Mouse (Mus musculus) WW6 (cell line): ENCODE measurements around the gene Egfl8.

Experiments used
- DNase-seq: peaks from one replicate; pipeline ENCODE4 v3.0.0-alpha.2; 2013; ENCODE audit warnings: low read depth, low spot score

Egfl8 gene

DNA sequence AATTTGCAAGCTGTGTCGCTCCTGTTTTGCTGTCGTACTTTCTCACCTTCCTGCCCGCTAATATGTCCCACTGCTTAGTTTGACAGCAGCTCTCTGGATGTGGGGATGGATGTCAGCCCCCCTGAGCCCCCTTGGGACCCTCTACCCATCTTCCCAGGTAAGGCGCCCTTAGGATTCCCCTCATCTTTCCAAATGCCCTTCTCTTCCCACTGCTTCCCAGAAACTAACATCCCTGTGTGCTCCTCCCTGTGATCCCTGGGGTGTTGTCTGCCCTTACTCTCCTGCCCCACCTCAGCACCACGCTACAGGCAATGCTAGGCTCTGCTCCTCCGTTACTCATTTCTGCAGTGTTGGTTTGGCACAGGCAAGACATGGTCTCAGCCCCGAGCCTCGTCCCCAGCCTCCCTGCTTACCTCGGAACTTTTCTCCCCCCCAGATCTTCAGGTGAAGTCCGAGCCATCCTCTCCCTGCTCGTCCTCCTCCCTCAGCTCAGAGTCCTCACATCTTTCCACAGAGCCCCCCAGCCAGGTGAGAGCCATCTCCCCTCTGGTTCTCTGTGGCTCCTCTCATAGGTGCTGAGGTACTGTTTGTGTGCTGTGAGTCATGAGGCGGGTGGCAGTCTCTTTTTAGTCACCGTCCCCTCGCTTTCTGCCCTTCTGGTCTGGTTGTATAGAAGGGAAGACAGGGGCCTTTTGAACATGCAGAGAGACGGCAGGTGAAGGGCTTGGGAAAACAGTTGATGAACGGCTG lies 32.5 kb upstream of the Egfl8 start:
- no peak for DNase-seq

DNA sequence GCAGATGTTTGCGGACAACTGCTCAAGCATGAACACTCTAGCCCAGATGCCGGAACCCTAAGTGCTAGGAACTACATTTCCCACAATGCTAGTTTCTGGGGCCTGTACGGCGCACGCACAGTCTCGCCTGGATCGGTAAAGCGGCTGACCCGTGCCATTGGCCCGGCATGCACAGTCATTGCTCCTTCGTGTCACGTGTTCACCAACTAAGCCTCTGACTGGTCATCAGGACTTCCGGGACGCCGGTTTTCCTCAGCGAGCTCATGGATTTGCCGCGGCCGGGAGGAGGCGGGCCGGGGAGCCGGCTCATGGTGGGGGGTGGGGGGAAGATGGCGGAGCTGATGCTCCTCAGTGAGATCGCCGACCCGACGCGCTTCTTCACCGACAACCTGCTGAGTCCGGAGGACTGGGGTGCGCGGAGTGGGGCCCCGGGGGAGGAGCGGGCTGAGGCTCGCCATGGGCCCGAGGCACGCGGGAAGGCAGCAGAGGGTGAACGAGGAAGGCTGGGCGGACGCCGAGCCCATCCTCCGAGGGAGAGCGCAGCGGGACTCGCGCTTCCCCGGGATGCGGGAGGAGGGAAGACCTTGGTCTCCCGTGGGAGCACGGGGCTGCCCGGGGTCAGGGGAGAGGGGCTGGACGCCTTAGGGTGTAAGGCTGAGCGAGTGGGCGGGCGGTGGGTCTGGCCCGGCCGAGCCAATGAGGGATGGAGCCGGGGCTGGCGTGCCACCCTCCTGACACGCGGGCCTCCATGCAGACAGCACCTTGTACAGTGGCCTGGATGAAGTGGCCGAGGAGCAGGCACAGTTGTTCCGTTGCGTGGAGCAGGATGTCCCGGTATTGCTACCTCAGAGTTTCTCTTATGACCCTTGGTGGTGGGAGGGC lies 31.4 kb upstream of the Egfl8 start, which contains the start of gene Atf6b:
Atf6b (plus strand) TSS at position 241 of the 882 bp plus-strand sequence.
- peak; percentile 91 for DNase-seq

DNA sequence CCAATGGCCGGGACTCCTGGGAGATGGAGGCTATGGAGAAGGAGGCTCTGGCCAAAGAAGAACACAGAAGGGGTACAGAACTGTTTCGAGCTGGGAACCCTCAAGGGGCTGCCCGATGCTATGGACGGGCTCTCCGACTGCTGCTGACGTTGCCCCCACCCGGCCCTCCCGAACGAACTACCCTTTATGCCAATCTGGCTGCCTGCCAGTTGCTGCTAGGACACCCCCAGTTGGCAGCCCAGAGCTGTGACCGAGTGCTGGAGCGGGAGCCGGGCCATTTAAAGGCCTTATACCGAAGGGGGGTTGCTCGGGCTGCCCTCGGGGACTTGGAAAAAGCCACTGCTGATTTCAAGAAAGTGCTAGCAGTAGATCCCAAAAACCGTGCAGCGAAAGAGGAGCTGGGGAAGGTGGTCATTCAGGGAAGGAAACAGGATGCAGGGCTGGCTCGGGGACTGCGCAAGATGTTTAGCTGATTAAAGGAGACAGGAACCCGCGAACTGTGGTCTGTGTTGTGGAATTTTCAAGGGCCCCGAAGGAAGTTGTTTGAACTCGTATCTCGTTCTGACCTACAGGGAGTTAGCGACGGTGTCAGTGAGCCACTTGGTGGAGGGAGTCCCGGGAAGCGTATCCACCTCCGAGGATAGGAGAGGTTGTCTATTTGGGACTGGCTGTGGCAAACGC lies 30.2 kb upstream of the Egfl8 start:
- no peak for DNase-seq

DNA sequence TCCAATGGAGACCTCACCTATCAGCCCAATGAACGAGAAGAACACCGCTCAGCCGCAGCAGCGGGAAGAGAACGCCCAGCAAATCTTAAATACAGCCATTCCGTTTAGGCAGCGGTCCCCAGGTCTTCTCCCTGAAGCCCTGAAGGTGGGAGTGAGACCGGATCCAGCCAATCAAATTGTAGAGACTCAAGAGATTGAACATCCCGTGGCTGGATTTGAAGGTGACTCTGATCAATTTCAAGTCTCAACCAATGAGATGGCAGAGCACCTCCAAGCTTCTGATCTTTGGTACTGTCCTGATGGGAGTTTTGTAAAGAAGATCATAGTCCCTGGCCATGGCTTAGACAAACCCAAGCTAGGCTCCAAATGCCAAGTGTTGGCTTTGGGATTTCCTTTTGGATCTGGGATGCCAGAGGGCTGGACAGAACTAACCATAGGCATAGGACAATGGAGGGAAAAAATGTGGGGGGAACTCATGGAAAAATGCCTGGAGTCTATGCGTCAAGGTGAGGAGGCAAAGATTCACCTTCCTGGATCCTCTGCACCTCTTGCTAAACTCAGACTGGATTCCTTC lies 29.6 kb upstream of the Egfl8 start:
- no peak for DNase-seq

DNA sequence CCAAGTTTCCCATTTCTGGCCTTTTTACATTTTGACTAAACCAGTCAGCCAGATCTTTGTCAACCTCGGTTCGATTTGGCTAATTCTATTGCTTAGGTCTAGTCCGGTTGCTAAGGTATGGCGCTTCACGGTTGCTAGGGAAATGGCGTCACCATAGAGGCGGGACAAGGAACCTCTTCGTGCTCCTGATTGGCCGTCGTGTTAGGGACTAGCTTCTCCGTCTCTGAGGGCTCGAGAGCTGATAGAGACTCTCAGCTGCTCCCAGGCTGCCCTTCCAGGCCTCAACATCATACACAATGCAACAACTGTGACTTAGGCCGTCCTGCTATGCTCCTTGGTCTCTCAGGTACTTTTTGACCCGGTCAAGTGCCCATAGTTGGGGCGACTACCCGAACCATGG lies 28.8 kb upstream of the Egfl8 start, which contains the start of gene Fkbpl:
Fkbpl (plus strand) TSS at position 157 of the 400 bp plus-strand sequence.
- peak; percentile 86 for DNase-seq

DNA sequence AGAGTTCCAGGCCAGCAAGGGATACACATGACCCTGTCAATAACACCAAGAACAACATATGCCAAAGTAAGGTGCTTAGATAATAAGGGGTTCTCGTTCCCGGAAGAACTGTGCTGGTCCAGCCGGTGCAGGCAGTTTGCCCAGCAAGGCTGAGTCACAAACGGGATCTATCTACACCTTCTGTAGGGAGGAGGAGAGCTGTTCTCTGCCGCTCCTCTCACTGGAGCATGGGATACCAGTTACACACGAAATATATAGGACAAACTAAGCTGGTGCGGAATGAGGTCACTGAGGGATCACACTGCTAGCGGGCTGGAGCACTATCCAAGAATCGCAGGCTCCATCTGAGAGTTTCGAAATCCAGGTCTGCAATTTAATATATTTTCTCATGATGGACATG lies 28.2 kb upstream of the Egfl8 start:
- DNase-seq = no peak

DNA sequence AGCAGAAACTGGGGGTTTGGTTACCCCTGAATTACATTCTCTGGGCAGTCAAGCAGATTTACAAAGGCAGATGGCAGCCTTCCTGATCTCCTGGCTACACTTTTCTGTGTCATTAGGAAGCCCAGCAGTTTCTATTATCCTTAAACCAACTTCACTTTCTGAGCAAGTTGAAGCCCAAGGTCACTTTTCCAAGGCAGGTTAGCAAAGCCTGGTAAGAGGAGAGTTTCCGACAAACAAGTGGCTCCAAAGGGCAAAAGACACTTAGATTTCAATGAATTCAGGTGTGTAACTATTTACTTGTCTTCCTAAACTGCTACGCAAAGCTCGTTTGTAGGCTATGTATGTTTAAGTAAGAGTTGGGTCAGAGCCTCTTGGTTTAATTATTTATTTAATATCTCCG lies 27.6 kb upstream of the Egfl8 start:
- no peak for DNase-seq

DNA sequence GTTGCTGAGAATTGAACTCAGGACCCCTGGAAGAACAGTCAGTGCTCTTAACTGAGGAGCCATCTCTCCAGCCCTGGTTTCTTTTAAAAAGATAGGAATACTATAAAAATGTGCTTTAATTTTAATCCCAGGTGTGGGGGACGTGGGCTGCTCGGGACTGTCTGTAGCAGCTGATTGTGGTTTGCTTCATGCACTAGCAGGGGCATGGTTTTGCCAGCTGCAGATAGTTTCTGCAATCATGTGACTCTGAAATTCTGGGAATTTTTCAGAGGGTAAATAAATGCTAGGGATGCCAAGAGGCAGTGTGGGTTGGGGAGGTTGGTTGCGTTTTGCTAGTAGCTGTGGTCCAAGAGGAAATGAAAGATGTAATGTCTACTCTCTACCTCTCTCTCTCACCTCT lies 26.2 kb upstream of the Egfl8 start:
- no peak for DNase-seq

DNA sequence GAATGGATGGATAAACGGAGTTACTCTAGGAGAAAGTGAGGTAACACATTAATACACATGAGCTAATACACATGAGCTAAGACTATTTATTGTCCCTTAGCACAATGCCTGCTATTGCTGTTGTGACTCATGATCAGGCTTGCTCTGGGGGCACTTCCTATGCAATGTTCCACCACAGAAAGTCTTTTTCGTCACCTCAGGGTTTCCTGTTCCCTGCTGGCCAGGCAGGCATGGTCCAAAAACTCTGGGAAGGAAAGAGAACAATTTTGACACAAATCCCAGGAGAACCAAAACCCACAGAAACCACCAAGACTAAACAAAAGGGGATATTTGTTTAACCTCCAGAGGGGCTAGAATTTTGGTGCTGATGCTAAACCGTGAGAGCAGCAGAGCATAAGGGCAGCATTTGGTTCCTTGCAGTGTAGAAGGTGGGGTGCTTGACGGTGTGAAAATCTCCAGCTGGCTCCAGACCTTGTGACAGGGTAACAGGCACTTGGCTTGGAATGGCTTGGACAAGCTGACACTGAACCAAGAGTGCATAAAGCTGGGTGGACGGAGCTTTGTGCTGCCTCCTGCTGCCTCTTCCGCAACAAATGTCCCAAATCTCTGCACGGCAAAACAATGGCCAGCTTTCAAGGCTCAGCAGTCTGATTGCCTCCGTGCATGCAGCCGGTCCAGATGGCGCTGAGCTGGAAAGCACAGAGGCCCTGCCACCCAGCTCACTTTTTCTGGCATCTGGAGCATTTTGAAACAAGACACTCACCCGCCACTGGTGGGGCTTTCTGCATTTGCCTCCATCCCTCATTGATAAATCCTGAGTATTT lies 25.2 kb upstream of the Egfl8 start:
- DNase-seq = no peak

DNA sequence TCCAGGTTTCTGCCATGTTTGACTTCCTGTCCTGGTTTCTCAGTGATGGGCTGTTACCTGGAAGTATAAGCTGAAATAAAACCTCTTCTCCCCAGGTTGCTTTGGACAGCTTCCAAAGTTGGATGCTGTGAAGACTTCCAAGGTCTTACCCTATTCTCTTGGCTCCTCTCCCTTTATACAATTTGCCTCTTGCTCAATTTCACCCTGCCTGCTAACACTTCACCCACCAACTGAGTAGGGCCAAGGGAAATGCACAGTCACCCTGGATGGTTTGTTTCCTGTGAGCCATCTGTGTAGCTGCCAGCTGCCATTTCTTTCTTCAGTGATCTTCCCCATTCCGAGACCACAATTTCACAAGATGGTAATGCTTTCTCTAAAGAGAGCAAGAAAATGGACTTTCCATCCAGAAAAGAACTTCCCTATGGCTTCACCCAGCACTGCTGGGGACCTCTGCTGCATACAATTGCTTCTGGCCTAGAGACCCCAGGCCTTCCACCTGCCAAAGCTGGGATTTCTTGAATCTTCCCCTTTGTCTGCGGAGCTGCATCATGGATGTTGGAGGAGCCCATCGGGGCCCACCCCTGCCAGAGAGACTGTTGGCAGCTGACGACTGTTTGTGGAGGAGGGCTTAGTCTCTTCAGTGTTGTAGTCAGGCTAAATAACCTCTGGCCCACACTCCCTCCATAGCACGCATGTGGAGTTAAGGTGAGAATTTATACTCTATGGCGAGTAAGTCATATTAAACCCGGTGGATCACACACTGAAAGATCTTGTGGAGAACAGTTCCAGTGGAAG lies 23.9 kb upstream of the Egfl8 start:
- DNase-seq = no peak

DNA sequence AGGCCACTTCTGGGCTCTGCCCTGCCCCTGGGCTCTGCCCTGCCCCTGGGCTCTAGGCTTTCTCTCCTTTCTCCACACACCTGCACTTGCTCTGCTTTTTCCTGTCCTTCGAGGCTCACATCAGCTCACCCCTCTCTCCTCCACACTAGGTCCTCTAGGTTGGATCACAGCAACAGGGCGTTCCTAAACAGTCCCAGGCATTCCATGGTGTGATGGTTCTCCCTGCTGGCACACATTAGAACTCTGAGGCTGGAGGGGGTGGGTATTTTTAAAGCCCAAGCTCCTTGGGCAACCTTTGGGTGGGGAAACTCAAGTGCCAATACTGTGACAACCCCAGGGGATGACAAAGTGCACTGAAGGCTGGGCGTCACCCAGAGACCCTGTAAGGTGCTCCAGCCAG lies 21.7 kb upstream of the Egfl8 start:
- DNase-seq = no peak

DNA sequence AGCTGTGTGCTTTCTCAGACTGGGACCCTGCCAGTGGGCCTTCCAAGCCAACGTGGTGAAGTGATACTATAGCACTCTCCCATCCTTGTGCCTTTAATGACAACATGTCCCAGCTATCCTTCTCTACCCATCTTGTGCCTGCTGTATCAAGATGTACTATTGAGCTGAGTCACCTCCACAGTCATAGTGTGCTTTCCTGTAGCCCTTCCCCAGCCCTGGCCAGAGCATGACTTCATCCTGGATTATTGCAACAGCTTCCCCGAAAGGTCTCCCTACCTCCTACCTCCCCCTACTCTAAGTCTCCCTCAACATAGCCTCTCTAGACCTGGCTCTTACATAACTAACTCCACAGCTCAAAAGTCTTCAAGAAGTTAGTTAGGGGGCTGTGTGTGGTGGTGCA lies 19.9 kb upstream of the Egfl8 start:
- no peak for DNase-seq

DNA sequence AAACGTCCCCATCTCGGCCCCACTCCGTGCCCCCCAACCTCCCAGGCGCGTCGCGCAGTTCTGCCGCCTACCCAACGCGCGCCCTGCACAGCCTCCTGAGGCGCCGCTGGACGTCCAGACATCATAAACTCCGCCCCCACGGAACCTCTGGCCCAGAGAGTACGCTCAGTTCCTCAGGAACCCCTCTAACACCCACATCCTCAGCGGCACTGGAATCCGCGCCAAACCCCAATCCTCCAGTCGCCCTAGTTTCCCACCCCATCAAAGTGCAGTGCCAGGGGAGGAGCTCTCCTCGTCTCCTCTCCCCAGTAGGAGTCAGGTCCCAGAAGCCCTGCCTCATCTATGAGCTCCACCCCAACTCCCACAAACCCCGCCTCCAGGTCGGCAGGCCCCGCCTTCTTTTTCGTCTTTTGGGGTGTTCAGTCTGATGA lies 16.5 kb upstream of the Egfl8 start:
- no peak for DNase-seq

DNA sequence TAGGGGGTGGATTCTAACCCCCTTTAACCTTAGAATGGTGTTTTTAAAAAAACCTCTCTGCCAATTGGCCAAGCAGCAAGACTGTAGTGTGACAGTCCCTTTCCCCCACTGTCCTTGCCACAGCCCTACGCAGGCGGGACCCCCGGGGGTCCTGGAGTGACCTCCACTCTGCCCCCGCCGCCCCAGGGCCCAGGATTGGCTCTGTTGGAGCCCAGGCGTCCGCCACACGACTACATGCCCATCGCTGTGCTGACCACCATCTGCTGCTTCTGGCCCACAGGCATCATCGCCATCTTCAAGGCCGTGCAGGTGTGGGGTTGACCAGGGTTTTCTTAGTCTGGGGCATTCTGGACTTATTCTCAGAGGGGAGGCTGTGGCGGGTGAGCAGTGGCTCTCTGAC lies 15.9 kb upstream of the Egfl8 start:
- DNase-seq = no peak

DNA sequence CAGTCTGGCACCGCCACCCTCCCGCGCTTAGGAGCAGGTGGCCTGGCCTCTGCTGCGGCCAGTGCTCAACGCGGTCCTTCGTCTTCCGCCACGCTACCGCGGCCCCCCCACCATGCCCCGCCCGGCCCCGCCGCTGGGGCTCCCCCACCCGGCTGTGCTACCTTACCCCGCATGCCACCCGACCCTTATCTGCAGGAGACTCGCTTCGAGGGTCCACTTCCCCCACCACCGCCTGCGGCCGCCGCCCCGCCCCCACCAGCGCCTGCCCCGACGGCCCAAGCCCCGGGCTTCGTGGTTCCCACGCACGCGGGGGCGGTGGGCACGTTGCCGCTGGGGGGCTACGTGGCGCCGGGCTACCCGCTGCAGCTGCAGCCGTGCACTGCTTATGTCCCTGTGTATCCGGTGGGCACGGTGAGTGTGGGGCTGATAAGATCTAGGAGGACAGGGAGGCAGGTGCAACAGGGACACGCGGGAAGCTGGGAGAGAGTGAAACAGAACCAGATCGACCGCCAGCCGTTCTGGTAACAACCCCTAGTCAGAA lies 15.1 kb upstream of the Egfl8 start:
- no peak for DNase-seq

DNA sequence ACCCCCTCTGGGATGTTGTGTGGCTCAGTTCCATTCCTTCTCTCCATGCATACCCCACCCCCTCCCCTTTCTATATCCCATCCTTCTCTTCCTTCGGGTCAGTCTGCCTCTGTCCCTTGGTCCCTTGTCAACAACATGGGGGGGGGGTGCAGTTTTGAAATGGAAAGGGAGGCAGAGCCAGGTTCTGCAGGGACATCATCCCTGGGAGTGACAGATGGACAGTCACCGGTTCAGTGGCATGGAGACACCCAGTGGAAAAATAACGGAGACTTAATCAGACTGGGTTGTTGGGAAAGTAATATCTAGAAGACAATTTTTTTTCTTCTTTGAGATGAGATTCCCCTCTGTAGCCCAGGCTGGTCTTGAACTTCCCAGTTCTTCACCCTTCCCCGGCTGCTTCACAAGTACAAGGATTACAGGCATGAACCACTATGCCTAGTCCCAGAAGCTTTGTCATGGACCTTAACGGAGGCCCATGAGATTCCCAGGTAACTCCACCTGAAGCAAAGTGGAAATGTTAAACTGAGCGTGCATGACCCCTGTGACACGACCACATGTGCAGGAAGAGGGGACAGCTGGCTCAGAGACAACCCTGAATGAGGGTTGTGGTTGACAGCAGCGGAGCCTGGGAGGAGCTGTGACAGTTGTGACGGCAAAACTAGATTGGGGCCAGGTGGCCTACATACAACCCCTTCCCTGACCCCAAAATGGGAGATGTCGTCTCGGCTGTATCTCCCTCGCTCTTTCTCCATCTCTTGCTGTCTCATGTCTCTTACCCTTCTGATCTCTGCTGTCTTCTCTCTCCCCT lies 14.2 kb upstream of the Egfl8 start:
- no peak for DNase-seq

DNA sequence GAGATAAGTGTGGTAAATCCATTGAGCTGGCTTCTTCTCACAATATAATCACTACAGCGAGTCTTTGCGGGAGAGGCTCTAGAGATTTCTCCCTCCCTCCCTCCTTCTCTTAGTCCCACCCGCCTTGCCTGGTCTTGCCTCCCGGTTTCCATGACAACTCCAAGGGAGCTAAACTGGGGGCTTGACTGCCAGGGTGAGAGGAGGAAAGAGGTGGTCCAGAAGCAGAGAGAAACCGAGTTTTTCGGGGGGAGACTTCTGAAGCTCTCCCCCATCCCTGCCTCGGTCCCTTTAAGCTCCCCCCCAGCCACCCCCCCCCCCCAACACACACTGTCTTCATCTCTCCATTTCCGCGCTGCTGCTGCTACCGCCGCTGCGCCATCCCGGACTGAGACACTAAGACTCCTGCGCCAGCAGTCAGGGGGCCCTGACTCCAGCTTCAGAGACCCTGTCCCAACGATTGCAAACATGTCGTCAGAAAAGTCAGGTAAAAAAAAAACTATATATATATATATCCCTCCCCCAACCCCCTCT lies 13.5 kb upstream of the Egfl8 start, which contains the start of gene Prrt1:
Prrt1 (plus strand) TSS at position 313 of the 531 bp plus-strand sequence.
- no peak for DNase-seq

DNA sequence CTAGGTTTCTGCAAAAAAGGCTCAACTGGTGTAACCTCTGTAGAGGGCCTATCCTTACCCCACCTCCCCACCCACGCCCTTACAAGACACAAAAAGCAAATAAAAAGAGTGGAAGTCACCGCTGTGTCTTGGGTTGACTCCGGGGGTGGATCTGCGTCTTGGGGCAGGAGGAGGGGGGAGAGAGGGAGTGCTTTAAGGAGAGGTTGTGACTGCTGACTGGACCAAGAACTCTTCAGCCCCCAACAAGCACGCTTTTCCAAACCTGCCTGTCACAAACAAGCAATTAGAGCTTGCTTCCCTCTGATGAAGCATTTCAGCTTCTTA lies 12.8 kb upstream of the Egfl8 start:
- DNase-seq = no peak
